Mouse (Mus musculus): Measurements from ENCODE around the gene Ly6g5b.

GRCm38 (mm10) chr17:35096597-35096996, 18.6 kb downstream of the Ly6g5b start:
- TF ChIP-seq POLR2A (IDR thresholded peaks at IDR 0.05; ENCODE audit: borderline replicate concordance, control insufficient read depth, low read depth, low read length) (no peak; the same call in 1 of the 2 replicates), CTCF (IDR thresholded peaks at IDR 0.05; ENCODE audit: control insufficient read depth, insufficient read depth, low read length) (no peak)
